Mouse (Mus musculus) embryonic fibroblast, embryonic 13.5 days (primary cell): ENCODE results near the gene Mettl18.

ENCODE experiments used
- CTCF ChIP-seq: IDR thresholded peaks from 2 replicates; pipeline ENCODE4 v1.5.1; 2011; ENCODE audit warnings: mild to moderate bottlenecking, control low read depth, low read length, moderate library complexity, borderline replicate concordance; ENCODE audit not compliant: insufficient read depth
- POLR2A ChIP-seq: IDR thresholded peaks from 2 replicates; pipeline ENCODE4 v1.6.1; 2011; ENCODE audit warnings: low read depth, mild to moderate bottlenecking, control low read depth, low read length, moderate library complexity

DNA sequence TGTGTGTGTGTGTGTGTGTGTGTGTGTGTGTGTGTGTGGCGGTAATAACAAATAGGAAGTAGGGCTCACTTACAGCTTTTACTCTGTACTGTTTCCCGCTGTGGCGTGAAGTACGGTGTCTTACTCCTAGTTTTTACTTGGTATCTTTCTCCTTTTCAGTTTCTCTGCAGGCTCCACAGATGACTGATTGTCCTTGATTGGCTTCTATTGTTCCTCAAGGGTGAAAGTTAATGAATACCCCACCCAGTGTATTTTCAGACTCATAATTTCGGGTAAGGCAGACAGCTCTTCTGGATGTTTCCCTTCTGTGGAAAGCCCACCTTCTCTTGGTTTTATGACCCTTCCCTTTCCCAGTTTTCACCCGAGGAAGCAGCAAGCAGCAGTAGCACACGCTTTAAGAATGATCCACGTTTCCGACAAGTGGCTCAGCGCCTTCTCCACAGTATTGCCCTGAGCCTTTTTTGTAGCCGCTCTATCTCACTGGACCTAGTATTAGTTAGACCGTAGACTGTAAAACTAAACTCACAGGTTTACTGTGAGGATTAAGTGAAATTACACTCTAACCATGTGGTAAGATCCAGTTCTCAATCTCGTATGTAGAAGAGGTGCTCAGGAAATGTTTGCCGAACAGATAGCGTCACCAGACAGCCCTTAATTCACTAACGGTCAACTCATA lies 23.7 kb downstream of the Mettl18 start:
- TF ChIP-seq CTCF (no peak), POLR2A (no peak)
